Mouse (Mus musculus): ENCODE results near the gene Slc33a1. TPM values are rescaled to one million over a fixed set of nuclear protein-coding genes. Genes with fewer than 3 reads are reported as not detected.

The Slc33a1 gene
- total RNA-seq (2014; fragmentation: Nextera tagmentation) (24.5 and 27.5 TPM in 2 replicates), total RNA-seq (2017) (24.1 and 26.5 TPM in 2 replicates), polyA plus RNA-seq (2012) (15.3 and 16.4 TPM in 2 replicates)

- TF ChIP-seq POLR2AphosphoS5 (IDR thresholded peaks at IDR 0.05; ENCODE audit: insufficient replicate concordance, low read depth, low read length) (no peak), GATA1 (IDR thresholded peaks at IDR 0.05; ENCODE audit: borderline replicate concordance, low read length) (no peak), GATA2 (IDR thresholded peaks at IDR 0.05; ENCODE audit: borderline replicate concordance, low read depth, low read length) (no peak), TAL1 (conservative IDR thresholded peaks at IDR 0.05; ENCODE audit: low read depth, low read length) (no peak), CTCF (IDR thresholded peaks at IDR 0.05; ENCODE audit: low read depth, low read length) (no peak)
- DNase-seq (ENCODE audit: low spot score): peak; percentile 72
- Histone ChIP-seq H3K27me3 (ENCODE audit: insufficient read depth, low read length) (no peaks in the 10 kb centered on the region), H3K4me3 (ENCODE audit: low read depth, low read length) (peak within 1 kb of the TSS; percentile 96), H3K9me3 (replicated peaks) (no peaks in the 10 kb centered on the region), H3K4me1 (ENCODE audit: insufficient read depth, low read depth, low read length) (peaks cover 22% of the 10 kb centered on the region), H3K36me3 (replicated peaks) (peaks cover 9% of the 10 kb centered on the region)
- peak; percentile 88 for ATAC-seq (ENCODE audit: extremely low read depth, insufficient number of reproducible peaks, low FRiP score, poor library complexity, severe bottlenecking)
Measured at GRCm38 (mm10) chr3:63964100-63964921, at the start of gene Slc33a1. TSS of gene Slc33a1 (minus strand) at chr3:63964768.

DNA sequence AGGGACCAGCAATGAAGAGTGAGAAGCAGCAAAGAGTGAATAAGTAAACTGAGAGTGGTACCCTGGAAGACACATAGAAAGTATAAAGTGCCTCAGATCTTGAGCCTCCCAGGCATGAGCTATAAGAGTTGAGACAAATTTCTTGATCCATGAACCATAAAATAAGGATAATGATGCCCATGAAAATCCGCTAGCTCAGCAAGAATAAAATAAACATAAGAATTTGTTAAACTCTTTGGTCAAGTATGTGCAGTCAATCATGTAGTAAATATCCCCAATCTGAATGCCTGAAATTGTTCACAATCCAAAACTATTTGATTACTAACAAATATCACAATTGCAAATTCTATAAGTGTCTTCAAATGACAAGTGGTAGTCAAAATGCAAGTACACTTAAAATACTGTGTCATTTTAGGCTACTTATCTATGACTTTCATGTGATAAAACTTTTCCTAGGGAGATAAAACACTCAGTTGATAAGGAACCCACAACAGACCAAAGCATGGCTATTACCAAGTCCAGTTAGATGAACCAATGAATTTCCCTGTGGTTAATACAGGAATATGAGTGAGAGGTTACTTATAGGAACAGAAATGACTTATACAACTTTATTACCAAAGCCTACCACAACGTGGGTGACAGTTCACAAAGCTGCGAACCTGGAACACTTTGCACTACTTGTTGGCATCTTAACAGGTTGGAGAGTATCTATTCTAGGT, 24.3 kb upstream of the Slc33a1 start:
- Histone ChIP-seq H3K27me3 (ENCODE audit: insufficient read depth, low read length) (no peaks in the 10 kb centered on the region), H3K4me3 (ENCODE audit: low read depth, low read length) (no peak overlapping the region), H3K4me1 (ENCODE audit: insufficient read depth, low read depth, low read length) (peaks cover 8% of the 10 kb centered on the region), H3K36me3 (replicated peaks) (peaks cover 75% of the 10 kb centered on the region), H3K9me3 (replicated peaks) (no peaks in the 10 kb centered on the region)
- peak; percentile 40; the same call in 1 of the 2 replicates for ATAC-seq (ENCODE audit: extremely low read depth, insufficient number of reproducible peaks, low FRiP score, poor library complexity, severe bottlenecking)
- DNase-seq (ENCODE audit: low spot score): no peak
- TF ChIP-seq GATA1 (IDR thresholded peaks at IDR 0.05; ENCODE audit: borderline replicate concordance, low read length) (no peak), CTCF (IDR thresholded peaks at IDR 0.05; ENCODE audit: low read depth, low read length) (no peak), TAL1 (conservative IDR thresholded peaks at IDR 0.05; ENCODE audit: low read depth, low read length) (no peak), GATA2 (IDR thresholded peaks at IDR 0.05; ENCODE audit: borderline replicate concordance, low read depth, low read length) (no peak), POLR2AphosphoS5 (IDR thresholded peaks at IDR 0.05; ENCODE audit: insufficient replicate concordance, low read depth, low read length) (no peak)

- H3K36me3 ChIP-seq (replicated peaks): peaks cover 75% of the 10 kb centered on the region
- H3K9me3 ChIP-seq (replicated peaks): no peaks in the 10 kb centered on the region
- peaks cover 13% of the 10 kb centered on the region for H3K4me1 ChIP-seq (ENCODE audit: insufficient read depth, low read depth, low read length)
- ATAC-seq (ENCODE audit: extremely low read depth, insufficient number of reproducible peaks, low FRiP score, poor library complexity, severe bottlenecking): no peak
- H3K27me3 ChIP-seq (ENCODE audit: insufficient read depth, low read length): no peaks in the 10 kb centered on the region
- H3K4me3 ChIP-seq (ENCODE audit: low read depth, low read length): no peak overlapping the region
- DNase-seq (ENCODE audit: low spot score): no peak
- no peak for TF ChIP-seq CTCF (IDR thresholded peaks at IDR 0.05; ENCODE audit: low read depth, low read length)
- TF ChIP-seq POLR2AphosphoS5 (IDR thresholded peaks at IDR 0.05; ENCODE audit: insufficient replicate concordance, low read depth, low read length): no peak
- no peak for TF ChIP-seq TAL1 (conservative IDR thresholded peaks at IDR 0.05; ENCODE audit: low read depth, low read length)
- TF ChIP-seq GATA1 (IDR thresholded peaks at IDR 0.05; ENCODE audit: borderline replicate concordance, low read length): no peak
- no peak for TF ChIP-seq GATA2 (IDR thresholded peaks at IDR 0.05; ENCODE audit: borderline replicate concordance, low read depth, low read length)
Measured at GRCm38 (mm10) chr3:63986656-63987055, 22.1 kb upstream of the Slc33a1 start.

- no peaks in the 10 kb centered on the region for H3K27me3 ChIP-seq (ENCODE audit: insufficient read depth, low read length)
- TF ChIP-seq GATA2 (IDR thresholded peaks at IDR 0.05; ENCODE audit: borderline replicate concordance, low read depth, low read length): no peak
- TF ChIP-seq CTCF (IDR thresholded peaks at IDR 0.05; ENCODE audit: low read depth, low read length): no peak
- no peak for TF ChIP-seq TAL1 (conservative IDR thresholded peaks at IDR 0.05; ENCODE audit: low read depth, low read length)
- no peak for ATAC-seq (ENCODE audit: extremely low read depth, insufficient number of reproducible peaks, low FRiP score, poor library complexity, severe bottlenecking)
- H3K36me3 ChIP-seq (replicated peaks): peaks cover 42% of the 10 kb centered on the region
- no peaks in the 10 kb centered on the region for H3K9me3 ChIP-seq (replicated peaks)
- H3K4me3 ChIP-seq (ENCODE audit: low read depth, low read length): peak overlapping the region; percentile 96
- DNase-seq (ENCODE audit: low spot score): no peak
- H3K4me1 ChIP-seq (ENCODE audit: insufficient read depth, low read depth, low read length): peaks cover 29% of the 10 kb centered on the region
Measured at GRCm38 (mm10) chr3:63977895-63978294, 13.3 kb upstream of the Slc33a1 start.

GRCm38 (mm10) chr3:63975955-63976908, 11.7 kb upstream of the Slc33a1 start, which contains the start of gene Gmps:
TSS of gene Gmps (plus strand) at chr3:63976106.
- Histone ChIP-seq H3K36me3 (replicated peaks) (peaks cover 27% of the 10 kb centered on the region), H3K4me3 (ENCODE audit: low read depth, low read length) (peak within 1 kb of the TSS; percentile 96), H3K9me3 (replicated peaks) (no peaks in the 10 kb centered on the region), H3K27me3 (ENCODE audit: insufficient read depth, low read length) (no peaks in the 10 kb centered on the region), H3K4me1 (ENCODE audit: insufficient read depth, low read depth, low read length) (peaks cover 22% of the 10 kb centered on the region)
- peak; percentile 96 for ATAC-seq (ENCODE audit: extremely low read depth, insufficient number of reproducible peaks, low FRiP score, poor library complexity, severe bottlenecking)
- peak; percentile 95 for DNase-seq (ENCODE audit: low spot score)
- TF ChIP-seq POLR2AphosphoS5 (IDR thresholded peaks at IDR 0.05; ENCODE audit: insufficient replicate concordance, low read depth, low read length): peak; percentile 61; the same call in 1 of the 2 replicates
- no peak for TF ChIP-seq GATA2 (IDR thresholded peaks at IDR 0.05; ENCODE audit: borderline replicate concordance, low read depth, low read length)
